Comparison of ENCODE assay signal across 16 mouse cellular contexts in the genomic region with DNA sequence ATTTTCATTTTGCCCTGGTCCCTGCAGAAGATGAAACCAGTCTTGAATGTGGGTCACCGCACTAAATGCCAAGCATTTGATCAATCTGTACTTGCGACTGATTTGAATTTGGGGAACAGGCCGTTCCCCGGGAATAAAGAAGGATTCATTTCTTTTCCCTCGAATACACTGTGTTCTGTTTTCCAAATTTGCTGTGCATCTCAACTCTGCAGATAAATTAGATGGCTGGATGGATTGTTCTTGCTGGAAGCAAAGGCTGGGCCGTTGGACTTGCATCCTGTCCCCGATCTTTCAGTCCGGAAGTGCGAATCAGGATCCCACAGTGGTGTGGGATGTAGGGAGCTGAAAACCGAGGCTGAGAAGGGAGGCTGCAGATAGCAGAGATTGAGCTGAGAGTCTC. TPM values are rescaled to one million over a fixed set of nuclear protein-coding genes. Genes with fewer than 3 reads are reported as not detected.
DNase-seq lines count a peak whose midpoint lies in the region; TF ChIP-seq lines count a peak whose summit lies in the region.
"Had no signal": no experiment of that assay in that cellular context is flagged by ENCODE, and none has a peak within 500 bp of the region (broad histone marks: within the 10 kb centered on the region; RNA-seq: fewer than 3 reads in every experiment).

No protein-coding gene starts in this region.

- H3K4me3 ChIP-seq in gastrocnemius, adult 2 months, result no peak overlapping the region
- H3K4me3 ChIP-seq in left cerebral cortex, adult 2 months, result no peak overlapping the region
- no peak overlapping the region for H3K4me3 ChIP-seq in olfactory bulb, adult 2 months (ENCODE audit: insufficient read depth, low read depth, low read length)
- H3K4me3 ChIP-seq: embryonic facial prominence, embryonic 12.5 days; forebrain, embryonic 15.5 days; hindbrain, embryonic 13.5 days had no signal

- WGBS in olfactory bulb, adult 2 months, result 84% methylated on average over 10 of the region's 10 CpGs

- no peak for TF ChIP-seq CTCF in gastrocnemius, adult 2 months (IDR thresholded peaks at IDR 0.05)
- no peak for TF ChIP-seq CTCF in left cerebral cortex, adult 2 months (IDR thresholded peaks at IDR 0.05)
- TF ChIP-seq CTCF in olfactory bulb, adult 2 months (IDR thresholded peaks at IDR 0.05; ENCODE audit: insufficient read depth, low read depth, low read length), result no peak

- TF ChIP-seq POLR2A in olfactory bulb, adult 2 months (IDR thresholded peaks at IDR 0.05; ENCODE audit: insufficient read depth, low read depth, low read length), result no peak

- H3K27ac ChIP-seq in gastrocnemius, adult 2 months, result peak overlapping the region; percentile 20
- peak overlapping the region; percentile 63 for H3K27ac ChIP-seq in left cerebral cortex, adult 2 months
- peak overlapping the region; percentile 90 for H3K27ac ChIP-seq in olfactory bulb, adult 2 months (ENCODE audit: insufficient read depth, low read depth, low read length)
- H3K27ac ChIP-seq: embryonic facial prominence, embryonic 12.5 days; hindbrain, embryonic 13.5 days; hindbrain, postnatal 0 days had no signal

- intact Hi-C loops in gastrocnemius, adult 2 months (cut with DNase I), result no loop called here
- intact Hi-C loops in left cerebral cortex, adult 2 months (cut with DNase I), result loop anchor here (1.0 kb wide), 1 partner anchor 35 kb away; no protein-coding TSS in a partner anchor
- intact Hi-C loops in left cerebral cortex, postnatal 36 days (cut with DNase I), result no loop called here

- no peak for DNase-seq in gastrocnemius, adult 2 months
- DNase-seq in gastrocnemius, postnatal 4 days (ENCODE audit: low spot score in 2 of 2), result no peak
- no peak for DNase-seq in left cerebral cortex, adult 2 months (ENCODE audit: extremely low spot score in 1 of 2, low spot score in 2 of 2)
- DNase-seq in left cerebral cortex, postnatal 36 days (ENCODE audit: low spot score in 2 of 2), result no peak
- DNase-seq in brain, adult 2 months (ENCODE audit: low read depth, low spot score), result peak; percentile 57
- DNase-seq: adrenal gland, postnatal 14 days; gastrocnemius, postnatal 25 days; heart, adult 11 months had no signal

- peaks cover 15% of the 10 kb centered on the region for H3K4me1 ChIP-seq in olfactory bulb, adult 2 months (ENCODE audit: control insufficient read depth, insufficient read depth, low read length)
- H3K4me1 ChIP-seq: hindbrain, embryonic 13.5 days had no signal

RNA-seq across cellular contexts. Expression of gene Htra1, which starts 17.5 kb away (rescaled TPM):
- 10 to 100 TPM; 23.9 to 32.6 TPM for total RNA-seq in gastrocnemius, adult 2 months (2021)
- total RNA-seq in gastrocnemius, postnatal 4 days (2021), result 10 to 100 TPM; 78.8 to 98.4 TPM
- 100 to 1,000 TPM; 200 to 236 TPM for total RNA-seq in left cerebral cortex, adult 2 months (2021)
- total RNA-seq in left cerebral cortex, postnatal 36 days (2021), result 100 to 1,000 TPM; 228 to 243 TPM
- polyA plus RNA-seq in olfactory bulb, adult 2 months (2012; ENCODE audit: insufficient read depth, insufficient read length, low replicate concordance, missing spikeins), result not detected in 2 replicates
- total RNA-seq: CH12.LX; common myeloid progenitor, adult 5-6 weeks; hematopoietic stem cell, adult 5-6 weeks had no signal

Comparison
In these comparisons a context has a peak if more than half of its experiments do, and no peak if none do; other contexts are left out.
1. H3K27ac ChIP-seq: peak in every context shown above with its lines; median percentile 90 in olfactory bulb, adult 2 months; 63 in left cerebral cortex, adult 2 months; 20 in gastrocnemius, adult 2 months.